Mouse (Mus musculus): ENCODE results near the gene Pamr1. TPM values are rescaled to one million over a fixed set of nuclear protein-coding genes. Genes with fewer than 3 reads are reported as not detected.

Pamr1 gene
- total RNA-seq (2021) = 1 to 10 TPM; 7.1 to 9.7 TPM
- long read RNA-seq, experiment 1, transcript Pamr1-201 (11 exons, 2,864 nt) = major isoform, 5 of 9 reads
- long read RNA-seq, experiment 1, partial matches to known transcripts = 4 of 9 reads
- long read RNA-seq, experiment 1, other reads (novel, unspliced or antisense) = 0 of 9 reads
- long read RNA-seq, experiment 2, partial matches to known transcripts = 0 of 7 reads
- long read RNA-seq, experiment 2, other reads (novel, unspliced or antisense) = 3 of 7 reads

DNA sequence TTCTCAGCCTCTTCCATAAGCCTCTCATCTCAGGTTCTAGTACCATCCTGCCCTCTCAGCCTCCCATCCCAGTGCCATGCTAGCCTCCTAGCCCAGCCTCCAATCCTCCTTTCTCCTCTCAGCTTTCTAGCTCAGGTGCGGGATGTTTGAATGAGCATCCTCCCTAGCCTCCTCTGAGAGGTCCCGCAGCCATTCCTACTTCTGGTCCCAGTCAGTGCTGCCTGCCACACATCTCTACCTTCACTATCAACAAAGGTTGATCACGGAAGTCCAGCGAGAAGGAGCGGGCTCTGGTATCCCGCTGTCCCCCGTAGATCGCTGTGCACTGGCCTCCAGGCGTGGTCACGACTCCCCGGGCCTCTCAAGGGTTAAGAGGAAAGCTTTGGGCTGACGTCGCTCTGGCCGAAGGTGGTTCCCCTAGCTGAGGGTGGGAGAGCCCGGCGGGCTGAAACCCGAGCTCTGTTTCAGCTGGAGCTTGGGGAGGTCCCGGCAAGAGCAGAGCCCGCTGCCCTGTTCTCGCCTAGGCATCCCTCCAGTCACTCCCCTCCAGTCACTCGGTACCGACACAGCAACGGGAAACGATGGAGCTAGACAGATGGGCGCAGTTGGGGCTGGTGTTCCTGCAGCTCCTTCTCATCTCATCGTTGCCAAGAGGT, at the start of gene Pamr1:
Pamr1 (plus strand) TSS at position 402 of the 656 bp plus-strand sequence.
- DNase-seq = peak; percentile 31

DNA sequence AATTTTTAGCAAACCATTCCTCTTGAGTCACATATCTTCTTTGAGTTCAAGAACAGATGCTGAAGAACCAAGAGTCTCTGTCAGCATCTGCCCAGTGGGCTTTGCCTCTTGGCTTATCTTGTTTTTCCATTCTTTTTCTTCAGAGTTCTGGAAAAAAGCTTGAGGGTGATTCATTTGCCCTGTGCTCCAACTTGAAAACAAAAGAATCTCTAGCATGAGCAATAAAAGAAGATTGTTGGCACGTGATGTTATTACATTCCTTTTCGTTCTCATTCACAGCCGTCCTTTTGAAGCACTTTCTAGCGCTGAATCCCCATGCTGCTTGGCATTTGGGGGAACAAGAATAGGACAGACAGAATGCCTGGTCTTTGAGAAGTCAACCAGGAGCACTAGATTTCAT, 42.2 kb upstream of the Pamr1 start:
- DNase-seq = no peak

DNA sequence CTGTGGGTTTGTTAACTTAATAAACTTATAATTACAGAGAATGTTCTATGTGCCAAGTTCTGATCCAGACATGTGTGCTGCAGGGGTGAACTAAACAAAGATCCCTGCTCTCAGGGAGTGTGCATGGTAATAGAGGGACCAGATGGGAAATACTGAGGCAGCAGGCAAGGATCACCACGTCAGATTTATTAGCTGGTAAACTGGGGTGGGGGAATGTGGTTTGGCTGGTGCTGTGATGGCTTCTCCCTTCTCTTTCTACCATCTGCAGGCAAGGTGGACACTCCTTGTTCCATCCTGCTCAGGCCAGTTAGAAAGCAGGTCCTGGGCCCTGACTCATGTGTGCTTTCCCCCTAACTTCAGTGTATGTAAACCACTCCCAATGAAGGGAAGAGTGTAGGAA, 41.7 kb upstream of the Pamr1 start:
- no peak for DNase-seq

DNA sequence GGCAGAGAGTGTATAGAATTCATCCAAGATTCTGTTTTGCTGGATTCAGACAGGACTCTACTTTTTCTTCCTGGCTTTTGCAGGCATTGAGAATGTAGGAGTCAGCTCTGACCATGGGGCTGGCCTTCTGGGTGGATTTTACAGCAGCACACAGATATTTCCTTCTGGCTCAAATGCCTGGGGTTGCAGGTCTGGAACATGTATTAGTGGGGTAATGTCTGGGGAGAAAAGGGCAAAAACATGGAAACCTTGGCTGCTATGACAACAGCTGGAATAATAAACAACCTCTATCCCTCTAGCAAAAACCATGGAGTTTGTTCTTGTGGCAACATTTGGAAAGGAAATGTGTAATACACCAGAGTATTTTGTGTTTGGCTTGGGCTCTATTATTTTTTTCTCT, 29.9 kb upstream of the Pamr1 start:
- DNase-seq = no peak

GRCm38 (mm10) chr2:102527563-102527962, 22.2 kb upstream of the Pamr1 start:
- no peak for DNase-seq

DNA sequence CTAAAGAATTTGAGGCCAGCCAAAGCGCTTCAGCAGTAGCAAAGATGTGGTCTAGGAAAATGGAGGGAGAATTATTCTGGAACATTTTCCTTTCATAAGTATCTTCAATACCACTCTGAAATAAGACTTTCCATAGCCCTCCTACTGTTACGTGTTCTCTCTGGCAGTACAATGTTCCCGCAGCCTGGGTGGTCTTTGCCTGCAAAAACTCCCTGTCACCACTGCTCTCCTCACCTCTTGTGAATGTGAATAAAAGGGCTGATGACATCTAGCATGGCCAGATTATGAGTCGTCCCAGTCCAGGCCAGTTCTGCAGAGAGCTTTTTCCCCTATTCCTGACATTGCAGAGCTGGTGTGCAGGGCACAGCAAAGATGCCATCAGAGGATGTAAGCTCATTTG, 16.4 kb upstream of the Pamr1 start:
- no peak for DNase-seq

DNA sequence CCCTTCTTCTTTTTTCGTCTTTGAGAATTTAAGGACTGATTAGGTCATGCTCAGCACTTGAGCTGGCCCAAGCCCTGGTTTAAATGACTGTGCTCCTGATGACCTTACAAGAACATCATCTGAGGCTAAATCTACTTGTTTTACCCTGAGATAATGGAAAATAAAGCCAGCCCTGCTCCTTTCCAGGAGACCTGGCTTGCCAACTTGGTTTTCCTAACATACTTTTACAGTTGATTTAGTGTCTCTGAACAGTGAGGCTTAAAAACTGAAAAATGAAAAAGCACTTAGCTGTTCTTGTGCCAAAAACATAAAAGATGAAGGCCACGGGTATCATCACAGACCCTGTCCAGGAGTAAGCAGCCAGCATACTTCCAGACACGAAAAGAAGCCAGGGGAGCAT, 13.0 kb upstream of the Pamr1 start:
- no peak for DNase-seq

- DNase-seq = no peak
Measured at GRCm38 (mm10) chr2:102540438-102541230, 9.2 kb upstream of the Pamr1 start.

DNA sequence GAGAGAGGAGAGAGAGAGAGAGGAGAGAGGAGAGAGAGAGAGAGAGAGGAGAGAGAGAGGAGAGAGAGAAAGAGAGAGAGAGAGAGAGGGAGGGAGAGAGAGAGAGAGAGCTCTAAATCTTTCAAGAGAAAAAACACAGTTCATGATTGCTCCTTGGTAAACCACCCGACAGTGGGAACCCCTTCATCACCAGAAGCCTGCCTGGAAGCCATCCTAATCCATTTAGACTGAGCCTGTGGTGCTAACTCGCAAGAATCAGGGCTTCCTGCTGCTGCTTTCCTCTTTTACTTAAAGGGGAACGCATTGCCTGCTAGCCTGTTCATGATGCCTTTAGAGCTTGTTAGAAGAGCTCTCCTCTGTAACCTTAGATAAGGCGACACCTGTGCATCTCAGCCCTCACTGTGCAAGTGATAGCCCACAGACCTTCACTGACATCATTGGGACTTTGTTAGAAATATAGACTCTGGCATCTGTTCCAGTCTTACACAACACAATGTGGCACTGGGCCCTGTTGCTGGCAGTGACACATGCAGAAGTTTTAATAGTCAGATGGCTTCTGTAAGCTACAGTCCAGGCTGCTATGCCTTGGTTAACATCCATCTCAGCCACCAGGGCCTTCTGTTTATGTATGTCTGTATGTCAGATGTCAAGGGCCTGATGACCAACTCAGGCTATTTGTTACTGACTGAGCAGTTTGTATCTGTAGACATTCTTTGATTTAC, 8.2 kb upstream of the Pamr1 start:
- peak; percentile 49 for DNase-seq

DNA sequence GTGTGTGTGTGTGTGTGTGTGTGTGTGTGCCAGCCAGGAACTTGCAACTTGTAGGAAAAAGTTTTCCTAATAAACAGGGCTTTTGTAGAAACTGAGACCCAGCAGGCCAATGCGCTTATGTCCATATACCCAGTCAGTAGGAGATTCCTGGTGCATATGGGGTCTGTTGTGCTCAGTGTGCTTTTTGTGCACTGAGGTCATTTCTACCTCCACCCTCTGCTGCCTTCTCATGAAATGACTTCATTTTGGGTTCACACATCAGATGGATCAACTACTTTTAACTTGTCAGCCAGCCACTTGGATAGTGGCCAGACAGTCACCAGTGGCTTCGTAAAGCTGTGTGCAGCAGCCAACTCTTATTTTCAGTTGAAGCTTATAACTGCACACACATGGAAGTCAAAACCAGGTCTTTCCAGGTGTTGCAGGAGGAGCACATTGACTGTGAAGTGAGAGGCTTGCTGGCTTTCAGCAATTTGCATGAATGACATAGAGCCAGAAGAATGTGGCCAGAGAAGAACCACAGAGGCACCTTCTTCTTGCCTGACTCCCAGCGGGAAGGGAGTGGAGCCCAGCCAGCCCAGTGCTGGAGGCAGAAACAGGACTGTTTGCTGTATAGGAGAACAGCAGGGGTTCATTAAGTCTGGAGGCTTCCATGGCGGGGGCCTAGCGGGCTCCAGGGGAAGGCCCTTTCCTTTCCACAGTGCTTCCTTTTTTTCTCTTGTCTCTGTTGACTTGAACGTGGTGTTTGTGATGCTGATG, 5.7 kb upstream of the Pamr1 start:
- DNase-seq = peak; percentile 58

- no peak for DNase-seq
Measured at GRCm38 (mm10) chr2:102550910-102551582, 1.2 kb downstream of the Pamr1 start.

- DNase-seq = no peak
Measured at GRCm38 (mm10) chr2:102551594-102551993, 1.8 kb downstream of the Pamr1 start.

GRCm38 (mm10) chr2:102552095-102552537, 2.3 kb downstream of the Pamr1 start:
- DNase-seq = no peak

GRCm38 (mm10) chr2:102557085-102557484, 7.3 kb downstream of the Pamr1 start:
- no peak for DNase-seq

DNA sequence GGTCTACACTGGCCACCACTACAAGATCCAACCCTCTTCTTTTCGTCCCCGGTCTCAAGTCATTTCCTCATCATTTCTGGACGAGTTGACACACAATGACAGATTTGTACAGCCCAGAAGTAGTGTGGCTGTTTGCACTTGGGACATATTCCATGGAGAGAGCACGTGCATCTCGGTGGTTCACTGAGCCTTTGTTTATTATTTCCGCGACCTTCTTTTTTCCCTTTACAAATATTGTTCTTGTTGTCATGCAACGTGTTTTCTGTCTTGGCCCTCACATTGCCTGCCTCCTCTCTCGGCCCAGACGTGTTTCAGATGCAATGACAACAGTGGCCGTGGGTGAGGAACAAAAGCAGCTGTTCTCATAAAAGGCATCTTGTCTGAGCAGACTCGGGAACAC, 9.2 kb downstream of the Pamr1 start:
- DNase-seq = no peak

GRCm38 (mm10) chr2:102563848-102564247, 14.0 kb downstream of the Pamr1 start:
- no peak for DNase-seq

GRCm38 (mm10) chr2:102579248-102579647, 29.4 kb downstream of the Pamr1 start:
- DNase-seq = no peak

- peak; percentile 18 for DNase-seq
Measured at GRCm38 (mm10) chr2:102589977-102590376, 40.2 kb downstream of the Pamr1 start.

DNA sequence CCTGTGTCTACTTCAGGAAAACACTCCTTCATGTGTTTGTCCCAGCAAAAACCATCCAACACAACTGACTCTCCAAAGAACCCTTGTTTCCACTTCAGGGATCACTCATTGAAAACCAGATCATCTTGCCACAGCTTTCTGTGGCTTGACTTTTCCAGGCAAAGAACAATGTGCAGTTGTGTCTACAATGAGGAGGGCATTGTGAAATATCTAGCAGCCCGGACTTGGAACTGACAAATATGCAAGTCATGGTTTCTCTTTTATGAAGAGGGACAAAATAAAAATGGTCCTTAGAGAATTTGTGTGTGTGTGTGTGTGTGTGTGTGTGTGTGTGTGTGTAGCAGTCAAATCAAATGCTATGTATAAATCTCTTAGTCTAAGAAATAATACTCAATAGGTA, 44.7 kb downstream of the Pamr1 start:
- DNase-seq = no peak

GRCm38 (mm10) chr2:102595395-102596130, 45.8 kb downstream of the Pamr1 start:
- no peak for DNase-seq
